Comparison of ENCODE assay signal across 18 mouse cellular contexts in the genomic region with DNA sequence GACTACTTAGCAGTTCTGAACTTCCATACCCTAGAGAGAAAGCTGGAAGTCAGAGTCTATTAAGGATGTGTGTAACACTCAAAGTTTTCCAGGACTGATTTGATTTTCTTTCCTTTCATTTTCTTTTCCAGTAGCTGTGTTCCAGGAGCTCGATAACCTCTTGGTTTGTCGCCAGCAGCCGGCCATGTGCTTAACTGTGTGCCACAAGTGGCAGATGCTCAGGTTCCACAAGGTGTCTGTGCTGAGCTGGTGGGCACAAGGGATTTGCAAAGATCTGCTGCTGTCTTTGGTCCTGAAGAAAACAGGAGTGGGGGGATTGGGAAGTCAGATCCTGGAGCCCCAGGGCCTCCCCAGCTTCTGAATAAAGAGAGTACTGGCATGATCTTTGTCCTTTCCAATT.
A peak's percentile ranks its signal among the peaks of the same experiment; 100 is the strongest.
DNase-seq lines count a peak whose midpoint lies in the region; ATAC-seq lines count a peak whose summit lies in the region.
"Had no signal": no experiment of that assay in that cellular context is flagged by ENCODE, and none has a peak within 500 bp of the region (broad histone marks: within the 10 kb centered on the region; RNA-seq: fewer than 3 reads in every experiment).

No protein-coding gene starts in this region.

- no peaks in the 10 kb centered on the region for H3K9me3 ChIP-seq in forebrain, embryonic 14.5 days (replicated peaks; ENCODE audit: control insufficient read depth, low read length)
- no peaks in the 10 kb centered on the region for H3K9me3 ChIP-seq in forebrain, embryonic 11.5 days (ENCODE audit: control insufficient read depth, low read length)
- H3K9me3 ChIP-seq: embryonic facial prominence, embryonic 10.5 days; forebrain, embryonic 15.5 days; heart, embryonic 10.5 days had no signal

- H3K27me3 ChIP-seq in forebrain, embryonic 14.5 days (replicated peaks; ENCODE audit: control insufficient read depth, insufficient read depth, low read length): no peaks in the 10 kb centered on the region
- no peaks in the 10 kb centered on the region for H3K27me3 ChIP-seq in forebrain, embryonic 11.5 days (ENCODE audit: control insufficient read depth, insufficient read depth, low read length)
- H3K27me3 ChIP-seq: CH12.LX; forebrain, embryonic 15.5 days had no signal

- H3K27ac ChIP-seq in forebrain, embryonic 14.5 days (ENCODE audit: low read depth, low read length): no peak overlapping the region
- no peak overlapping the region for H3K27ac ChIP-seq in forebrain, embryonic 11.5 days (ENCODE audit: low read depth, low read length)
- H3K27ac ChIP-seq: embryonic facial prominence, embryonic 10.5 days; forebrain, embryonic 15.5 days; heart, embryonic 10.5 days; hindbrain, embryonic 14.5 days had no signal

- H3K9ac ChIP-seq in forebrain, embryonic 14.5 days (ENCODE audit: low read length): no peak overlapping the region
- no peak overlapping the region for H3K9ac ChIP-seq in forebrain, embryonic 11.5 days (ENCODE audit: low read length)
- H3K9ac ChIP-seq: forebrain, embryonic 15.5 days; hindbrain, embryonic 14.5 days had no signal

- intact Hi-C loops in left cerebral cortex, postnatal 4 days (cut with DNase I): no loop called here
- intact Hi-C loops in left cerebral cortex, postnatal 36 days (cut with DNase I): no loop called here

- no peaks in the 10 kb centered on the region for H3K36me3 ChIP-seq in forebrain, embryonic 14.5 days (ENCODE audit: control insufficient read depth, insufficient read depth, low read length)
- H3K36me3 ChIP-seq in forebrain, embryonic 11.5 days (ENCODE audit: control insufficient read depth, insufficient read depth, low read length): no peaks in the 10 kb centered on the region
- H3K36me3 ChIP-seq: embryonic facial prominence, embryonic 10.5 days; forebrain, embryonic 15.5 days; heart, embryonic 10.5 days had no signal

- no peaks in the 10 kb centered on the region; the same call in 1 of the 2 replicates for H3K4me1 ChIP-seq in forebrain, embryonic 14.5 days (ENCODE audit: control insufficient read depth, insufficient read depth, low read length)
- H3K4me1 ChIP-seq in forebrain, embryonic 11.5 days (replicated peaks; ENCODE audit: control insufficient read depth, insufficient read depth, low read length): no peaks in the 10 kb centered on the region
- H3K4me1 ChIP-seq: embryonic facial prominence, embryonic 10.5 days; heart, embryonic 10.5 days had no signal

- no peak overlapping the region for H3K4me3 ChIP-seq in forebrain, embryonic 14.5 days (ENCODE audit: low read depth, low read length)
- no peak overlapping the region for H3K4me3 ChIP-seq in forebrain, embryonic 11.5 days (ENCODE audit: low read depth, low read length)
- H3K4me3 ChIP-seq: embryonic facial prominence, embryonic 10.5 days; forebrain, embryonic 15.5 days; heart, embryonic 10.5 days had no signal

- DNase-seq in cerebellum, postnatal 10 days: peak; percentile 72 to 77
- no peak for DNase-seq in cerebellum, adult 8-10 months
- DNase-seq in forebrain, embryonic 14.5 days (ENCODE audit: low spot score): peak; percentile 33
- no peak for DNase-seq in forebrain, embryonic 11.5 days (ENCODE audit: low spot score)
- peak; percentile 71 for DNase-seq in left cerebral cortex, postnatal 4 days
- DNase-seq in left cerebral cortex, postnatal 36 days (ENCODE audit: low spot score in 2 of 2): no peak
- DNase-seq: adrenal gland, adult 8-10 months; cerebellum, adult 11 months; gastrocnemius, postnatal 36 days; heart, adult 18-20 months; heart, postnatal 10 days; kidney, adult 11 months; kidney, adult 9 months had no signal

- no peak for ATAC-seq in forebrain, embryonic 14.5 days
- ATAC-seq in forebrain, embryonic 11.5 days (replicated peaks; ENCODE audit: low FRiP score): no peak
- ATAC-seq: forebrain, embryonic 15.5 days had no signal

- WGBS in forebrain, embryonic 14.5 days: 56% methylated on average over 3 of the region's 3 CpGs
- WGBS in forebrain, embryonic 11.5 days: 81% methylated on average over 3 of the region's 3 CpGs

- no peak overlapping the region for H3K4me2 ChIP-seq in forebrain, embryonic 14.5 days (ENCODE audit: low read length)
- no peak overlapping the region for H3K4me2 ChIP-seq in forebrain, embryonic 11.5 days (ENCODE audit: low read depth, low read length, severe bottlenecking)
- H3K4me2 ChIP-seq: forebrain, embryonic 15.5 days; hindbrain, embryonic 14.5 days had no signal

Comparison
In these comparisons a context has a peak if more than half of its experiments do, and no peak if none do; other contexts are left out.
1. DNase-seq: peak in cerebellum, postnatal 10 days (2 of 2), forebrain, embryonic 14.5 days (single experiment) and left cerebral cortex, postnatal 4 days (single experiment); none in cerebellum, adult 8-10 months (single experiment), forebrain, embryonic 11.5 days (single experiment) and left cerebral cortex, postnatal 36 days (0 of 2).